Mouse (Mus musculus): ENCODE measurements around the gene Dnmbp. TPM values are rescaled to one million over a fixed set of nuclear protein-coding genes. Genes with fewer than 3 reads are reported as not detected.

Dnmbp gene
- polyA plus RNA-seq, 1 experiment from 2014 or later, result 15.3 TPM

- peaks cover 7% of the 10 kb centered on the region; the same call in 1 of the 2 replicates for H3K36me3 ChIP-seq (ENCODE audit: control insufficient read depth, insufficient read depth, low read length)
- H3K4me2 ChIP-seq (ENCODE audit: low read depth, low read length), result no peak overlapping the region
- H3K27ac ChIP-seq (replicated peaks; ENCODE audit: low read depth, low read length), result no peak overlapping the region
- 0 out of 2 replicates have a peak, but pooled peaks cover 4% of the 10 kb centered on the region for H3K9me3 ChIP-seq (ENCODE audit: control insufficient read depth, low read length)
- 91% methylated on average over 7 of the region's 7 CpGs for WGBS
- H3K4me3 ChIP-seq (ENCODE audit: low read depth, low read length), result no peak overlapping the region
- peaks cover 13% of the 10 kb centered on the region for H3K4me1 ChIP-seq (ENCODE audit: control insufficient read depth, insufficient read depth, low read length)
- ATAC-seq (ENCODE audit: low read depth) (no peak), DNase-seq (ENCODE audit: low spot score) (no peak)
- no peaks in the 10 kb centered on the region for H3K27me3 ChIP-seq (replicated peaks; ENCODE audit: control insufficient read depth, insufficient read depth, low read length)
- no peak overlapping the region for H3K9ac ChIP-seq (ENCODE audit: low read depth, low read length)
These were observed 17.0 kb downstream of the Dnmbp start for GRCm38 (mm10) chr19:43922963-43923362.

GRCm38 (mm10) chr19:43921410-43921809 is 18.6 kb downstream of the Dnmbp start:
- Histone ChIP-seq H3K4me3 (ENCODE audit: low read depth, low read length) (no peak overlapping the region), H3K27me3 (replicated peaks; ENCODE audit: control insufficient read depth, insufficient read depth, low read length) (no peaks in the 10 kb centered on the region), H3K4me1 (ENCODE audit: control insufficient read depth, insufficient read depth, low read length) (peaks cover 4% of the 10 kb centered on the region; the same call in 1 of the 2 replicates), H3K4me2 (ENCODE audit: low read depth, low read length) (no peak overlapping the region), H3K9me3 (ENCODE audit: control insufficient read depth, low read length) (0 out of 2 replicates have a peak, but pooled peaks cover 4% of the 10 kb centered on the region), H3K36me3 (ENCODE audit: control insufficient read depth, insufficient read depth, low read length) (peaks cover 7% of the 10 kb centered on the region; the same call in 1 of the 2 replicates), H3K27ac (replicated peaks; ENCODE audit: low read depth, low read length) (no peak overlapping the region), H3K9ac (ENCODE audit: low read depth, low read length) (no peak overlapping the region)
- ATAC-seq (ENCODE audit: low read depth) (no peak), DNase-seq (ENCODE audit: low spot score) (no peak)
- WGBS, result 51% methylated on average over 13 of the region's 13 CpGs

DNA sequence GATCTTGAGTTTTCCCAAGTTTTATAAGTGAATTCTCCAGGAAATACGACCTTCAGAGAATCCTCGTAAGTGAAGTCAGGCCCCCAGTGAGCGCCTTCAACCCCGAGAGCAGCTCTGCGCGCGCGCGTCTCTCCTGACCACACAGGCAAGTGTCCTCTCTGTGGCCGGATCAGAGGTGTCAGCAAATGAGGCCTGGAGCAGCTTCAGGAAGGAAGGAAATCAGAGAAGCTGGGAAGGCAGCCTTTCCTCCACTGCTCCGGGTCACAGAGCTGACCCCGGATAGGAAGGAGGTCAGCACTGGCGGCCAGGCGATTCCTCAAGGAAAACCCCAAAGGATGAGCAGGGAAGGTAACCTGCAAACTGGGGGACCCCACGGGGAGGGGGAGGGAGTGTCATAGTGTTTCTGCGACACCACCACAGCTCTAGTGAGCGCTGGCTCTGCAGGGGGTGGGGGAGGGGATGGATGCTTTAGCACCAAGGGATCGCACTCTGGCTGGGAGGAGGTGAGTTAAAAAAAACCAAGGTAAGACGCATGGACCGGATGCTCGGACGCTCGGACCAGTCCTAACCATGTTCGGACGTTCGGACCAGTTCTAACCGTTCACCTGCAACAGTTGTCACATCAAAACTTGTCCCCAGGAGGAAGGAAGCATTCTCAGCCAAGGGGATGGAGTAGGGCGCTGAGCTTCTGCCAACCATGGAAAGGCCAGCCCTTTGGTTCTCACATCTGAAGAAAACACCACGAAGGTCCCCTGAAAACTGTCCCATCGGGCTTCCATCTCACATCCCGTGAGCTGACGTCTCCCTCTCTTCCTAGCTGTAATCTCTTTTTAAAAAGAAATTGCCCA is 19.3 kb downstream of the Dnmbp start:
- Histone ChIP-seq H3K4me2 (ENCODE audit: low read depth, low read length) (no peak overlapping the region), H3K4me3 (ENCODE audit: low read depth, low read length) (no peak overlapping the region), H3K27me3 (replicated peaks; ENCODE audit: control insufficient read depth, insufficient read depth, low read length) (no peaks in the 10 kb centered on the region), H3K9me3 (ENCODE audit: control insufficient read depth, low read length) (0 out of 2 replicates have a peak, but pooled peaks cover 4% of the 10 kb centered on the region), H3K36me3 (ENCODE audit: control insufficient read depth, insufficient read depth, low read length) (peaks cover 7% of the 10 kb centered on the region; the same call in 1 of the 2 replicates), H3K9ac (ENCODE audit: low read depth, low read length) (no peak overlapping the region), H3K27ac (replicated peaks; ENCODE audit: low read depth, low read length) (no peak overlapping the region), H3K4me1 (ENCODE audit: control insufficient read depth, insufficient read depth, low read length) (peaks cover 4% of the 10 kb centered on the region; the same call in 1 of the 2 replicates)
- ATAC-seq (ENCODE audit: low read depth), result no peak
- DNase-seq (ENCODE audit: low spot score), result no peak
- WGBS, result 20% methylated on average over 32 of the region's 32 CpGs

GRCm38 (mm10) chr19:43919841-43920240 is 20.1 kb downstream of the Dnmbp start:
- H3K27ac ChIP-seq (replicated peaks; ENCODE audit: low read depth, low read length), result no peak overlapping the region
- no peak for ATAC-seq (ENCODE audit: low read depth)
- no peak overlapping the region for H3K4me3 ChIP-seq (ENCODE audit: low read depth, low read length)
- no peak for DNase-seq (ENCODE audit: low spot score)
- no peak overlapping the region for H3K9ac ChIP-seq (ENCODE audit: low read depth, low read length)
- 0 out of 2 replicates have a peak, but pooled peaks cover 4% of the 10 kb centered on the region for H3K9me3 ChIP-seq (ENCODE audit: control insufficient read depth, low read length)
- H3K4me2 ChIP-seq (ENCODE audit: low read depth, low read length), result no peak overlapping the region
- no peaks in the 10 kb centered on the region for H3K27me3 ChIP-seq (replicated peaks; ENCODE audit: control insufficient read depth, insufficient read depth, low read length)
- 84% methylated on average over 4 of the region's 4 CpGs for WGBS
- peaks cover 7% of the 10 kb centered on the region; the same call in 1 of the 2 replicates for H3K36me3 ChIP-seq (ENCODE audit: control insufficient read depth, insufficient read depth, low read length)
- H3K4me1 ChIP-seq (ENCODE audit: control insufficient read depth, insufficient read depth, low read length), result peaks cover 4% of the 10 kb centered on the region; the same call in 1 of the 2 replicates

DNA sequence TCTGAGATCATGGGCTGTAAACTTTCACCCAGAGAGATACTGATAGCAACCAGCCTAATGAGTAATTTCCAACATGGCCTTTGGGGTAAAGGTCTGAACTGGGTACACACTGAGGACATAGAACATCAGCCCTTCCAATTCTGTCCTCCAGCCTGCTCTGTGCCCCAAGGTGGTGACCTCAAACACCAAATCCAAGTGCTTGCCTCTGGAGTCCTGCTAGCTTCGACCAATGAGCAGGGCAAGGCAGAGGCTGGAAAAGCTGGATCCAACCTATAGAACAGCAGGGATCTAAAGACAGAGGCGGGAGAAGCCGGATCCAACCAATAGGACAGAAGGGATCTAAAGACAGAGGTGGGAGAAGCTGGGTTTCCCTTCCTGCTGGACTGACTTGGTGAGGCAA is 21.2 kb downstream of the Dnmbp start:
- 0 out of 2 replicates have a peak, but pooled peaks cover 4% of the 10 kb centered on the region for H3K9me3 ChIP-seq (ENCODE audit: control insufficient read depth, low read length)
- WGBS, result 82% methylated on average over 3 of the region's 3 CpGs
- H3K4me1 ChIP-seq (ENCODE audit: control insufficient read depth, insufficient read depth, low read length), result peaks cover 4% of the 10 kb centered on the region; the same call in 1 of the 2 replicates
- H3K4me2 ChIP-seq (ENCODE audit: low read depth, low read length), result no peak overlapping the region
- H3K4me3 ChIP-seq (ENCODE audit: low read depth, low read length), result no peak overlapping the region
- H3K9ac ChIP-seq (ENCODE audit: low read depth, low read length), result no peak overlapping the region
- H3K36me3 ChIP-seq (ENCODE audit: control insufficient read depth, insufficient read depth, low read length), result peaks cover 7% of the 10 kb centered on the region; the same call in 1 of the 2 replicates
- DNase-seq (ENCODE audit: low spot score), result no peak
- no peak for ATAC-seq (ENCODE audit: low read depth)
- H3K27ac ChIP-seq (replicated peaks; ENCODE audit: low read depth, low read length), result no peak overlapping the region
- H3K27me3 ChIP-seq (replicated peaks; ENCODE audit: control insufficient read depth, insufficient read depth, low read length), result no peaks in the 10 kb centered on the region

- no peak overlapping the region for H3K4me3 ChIP-seq (ENCODE audit: low read depth, low read length)
- no peaks in the 10 kb centered on the region for H3K9me3 ChIP-seq (ENCODE audit: control insufficient read depth, low read length)
- H3K27me3 ChIP-seq (replicated peaks; ENCODE audit: control insufficient read depth, insufficient read depth, low read length), result no peaks in the 10 kb centered on the region
- H3K4me1 ChIP-seq (ENCODE audit: control insufficient read depth, insufficient read depth, low read length), result peaks cover 4% of the 10 kb centered on the region; the same call in 1 of the 2 replicates
- no peaks in the 10 kb centered on the region for H3K36me3 ChIP-seq (ENCODE audit: control insufficient read depth, insufficient read depth, low read length)
- ATAC-seq (ENCODE audit: low read depth), result no peak
- WGBS, result 63% methylated on average over 6 of the region's 6 CpGs
- no peak overlapping the region for H3K4me2 ChIP-seq (ENCODE audit: low read depth, low read length)
- no peak overlapping the region for H3K9ac ChIP-seq (ENCODE audit: low read depth, low read length)
- no peak overlapping the region for H3K27ac ChIP-seq (replicated peaks; ENCODE audit: low read depth, low read length)
- DNase-seq (ENCODE audit: low spot score), result no peak
These were observed 22.2 kb downstream of the Dnmbp start for GRCm38 (mm10) chr19:43917763-43918162.

DNA sequence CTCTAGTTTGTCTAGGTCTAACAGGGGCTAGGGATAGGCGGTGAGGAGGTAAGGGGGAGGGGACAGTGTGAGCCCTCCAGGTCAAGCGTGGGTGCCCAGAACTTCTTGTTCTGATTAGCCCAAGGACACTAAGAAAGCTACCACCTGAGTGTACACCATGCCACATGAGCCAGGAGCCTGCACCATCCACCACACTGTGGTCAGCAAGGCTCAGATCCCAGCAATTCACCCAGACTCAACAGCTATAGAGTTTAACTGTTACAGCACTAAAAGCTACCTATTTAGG is 22.6 kb downstream of the Dnmbp start:
- no peak overlapping the region for H3K27ac ChIP-seq (replicated peaks; ENCODE audit: low read depth, low read length)
- 82% methylated on average over 2 of the region's 2 CpGs for WGBS

GRCm38 (mm10) chr19:43916586-43917405 is 23.2 kb downstream of the Dnmbp start:
- Histone ChIP-seq H3K4me2 (ENCODE audit: low read depth, low read length) (no peak overlapping the region), H3K27ac (replicated peaks; ENCODE audit: low read depth, low read length) (no peak overlapping the region), H3K9ac (ENCODE audit: low read depth, low read length) (no peak overlapping the region), H3K9me3 (ENCODE audit: control insufficient read depth, low read length) (no peaks in the 10 kb centered on the region), H3K4me1 (ENCODE audit: control insufficient read depth, insufficient read depth, low read length) (peaks cover 4% of the 10 kb centered on the region; the same call in 1 of the 2 replicates), H3K36me3 (ENCODE audit: control insufficient read depth, insufficient read depth, low read length) (0 out of 2 replicates have a peak, but pooled peaks cover 2% of the 10 kb centered on the region), H3K27me3 (replicated peaks; ENCODE audit: control insufficient read depth, insufficient read depth, low read length) (no peaks in the 10 kb centered on the region), H3K4me3 (ENCODE audit: low read depth, low read length) (no peak overlapping the region)
- DNase-seq (ENCODE audit: low spot score) (no peak), ATAC-seq (ENCODE audit: low read depth) (no peak)
- WGBS, result 62% methylated on average over 21 of the region's 21 CpGs

More for the DNA sequence above, 22.6 kb downstream of the Dnmbp start:
- ATAC-seq (ENCODE audit: low read depth), result no peak
- H3K36me3 ChIP-seq (ENCODE audit: control insufficient read depth, insufficient read depth, low read length), result no peaks in the 10 kb centered on the region
- no peak overlapping the region for H3K4me2 ChIP-seq (ENCODE audit: low read depth, low read length)
- H3K27me3 ChIP-seq (replicated peaks; ENCODE audit: control insufficient read depth, insufficient read depth, low read length), result no peaks in the 10 kb centered on the region
- H3K9ac ChIP-seq (ENCODE audit: low read depth, low read length), result no peak overlapping the region
- no peak overlapping the region for H3K4me3 ChIP-seq (ENCODE audit: low read depth, low read length)
- peaks cover 4% of the 10 kb centered on the region; the same call in 1 of the 2 replicates for H3K4me1 ChIP-seq (ENCODE audit: control insufficient read depth, insufficient read depth, low read length)
- no peaks in the 10 kb centered on the region for H3K9me3 ChIP-seq (ENCODE audit: control insufficient read depth, low read length)
- no peak for DNase-seq (ENCODE audit: low spot score)

Measured in embryonic facial prominence, embryonic 14.5 days (tissue).